Mouse (Mus musculus): Measurements from ENCODE around the gene Enpep. TPM values are rescaled to one million over a fixed set of nuclear protein-coding genes. Genes with fewer than 3 reads are reported as not detected.
A peak's percentile ranks its signal among the peaks of the same experiment; 100 is the strongest.

Enpep gene
- polyA plus RNA-seq (2012; rRNA removed): 2.1 and 2.8 TPM in 2 replicates

GRCm38 (mm10) chr3:129332586-129332985 is at the start of gene Enpep:
Enpep (minus strand) TSS chr3:129332720.
- TF ChIP-seq POLR2A (IDR thresholded peaks at IDR 0.05; ENCODE audit: extremely low read depth, insufficient read depth, low read length): no peak
- no peak for TF ChIP-seq CTCF (IDR thresholded peaks at IDR 0.05; ENCODE audit: extremely low read depth, insufficient read depth, low read length)
- Histone ChIP-seq H3K27ac (ENCODE audit: insufficient read depth, low read length) (no peak within 1 kb of the TSS), H3K4me1 (ENCODE audit: control insufficient read depth, insufficient read depth, low read length) (no peaks in the 10 kb centered on the region), H3K4me3 (ENCODE audit: insufficient read depth, low read length) (peak within 1 kb of the TSS; percentile 15)

GRCm38 (mm10) chr3:129379109-129379508 is 46.6 kb upstream of the Enpep start:
- Histone ChIP-seq H3K27ac (ENCODE audit: insufficient read depth, low read length) (no peak overlapping the region), H3K4me3 (ENCODE audit: insufficient read depth, low read length) (no peak overlapping the region), H3K4me1 (ENCODE audit: control insufficient read depth, insufficient read depth, low read length) (no peaks in the 10 kb centered on the region)
- TF ChIP-seq CTCF (IDR thresholded peaks at IDR 0.05; ENCODE audit: extremely low read depth, insufficient read depth, low read length) (no peak), POLR2A (IDR thresholded peaks at IDR 0.05; ENCODE audit: extremely low read depth, insufficient read depth, low read length) (no peak)

GRCm38 (mm10) chr3:129375087-129375486 is 42.6 kb upstream of the Enpep start:
- Histone ChIP-seq H3K27ac (ENCODE audit: insufficient read depth, low read length) (no peak overlapping the region), H3K4me3 (ENCODE audit: insufficient read depth, low read length) (no peak overlapping the region), H3K4me1 (ENCODE audit: control insufficient read depth, insufficient read depth, low read length) (no peaks in the 10 kb centered on the region)
- TF ChIP-seq POLR2A (IDR thresholded peaks at IDR 0.05; ENCODE audit: extremely low read depth, insufficient read depth, low read length) (no peak), CTCF (IDR thresholded peaks at IDR 0.05; ENCODE audit: extremely low read depth, insufficient read depth, low read length) (no peak)

- Histone ChIP-seq H3K4me1 (ENCODE audit: control insufficient read depth, insufficient read depth, low read length) (no peaks in the 10 kb centered on the region), H3K4me3 (ENCODE audit: insufficient read depth, low read length) (no peak overlapping the region), H3K27ac (ENCODE audit: insufficient read depth, low read length) (no peak overlapping the region)
- TF ChIP-seq POLR2A (IDR thresholded peaks at IDR 0.05; ENCODE audit: extremely low read depth, insufficient read depth, low read length) (no peak), CTCF (IDR thresholded peaks at IDR 0.05; ENCODE audit: extremely low read depth, insufficient read depth, low read length) (no peak)
These were observed 40.6 kb upstream of the Enpep start for GRCm38 (mm10) chr3:129373108-129373507.

GRCm38 (mm10) chr3:129369491-129369890 is 37.0 kb upstream of the Enpep start:
- TF ChIP-seq POLR2A (IDR thresholded peaks at IDR 0.05; ENCODE audit: extremely low read depth, insufficient read depth, low read length) (no peak), CTCF (IDR thresholded peaks at IDR 0.05; ENCODE audit: extremely low read depth, insufficient read depth, low read length) (no peak)
- Histone ChIP-seq H3K27ac (ENCODE audit: insufficient read depth, low read length) (no peak overlapping the region), H3K4me3 (ENCODE audit: insufficient read depth, low read length) (no peak overlapping the region), H3K4me1 (ENCODE audit: control insufficient read depth, insufficient read depth, low read length) (no peaks in the 10 kb centered on the region)

- Histone ChIP-seq H3K4me1 (ENCODE audit: control insufficient read depth, insufficient read depth, low read length) (no peaks in the 10 kb centered on the region), H3K27ac (ENCODE audit: insufficient read depth, low read length) (no peak overlapping the region), H3K4me3 (ENCODE audit: insufficient read depth, low read length) (no peak overlapping the region)
- TF ChIP-seq POLR2A (IDR thresholded peaks at IDR 0.05; ENCODE audit: extremely low read depth, insufficient read depth, low read length): no peak
- TF ChIP-seq CTCF (IDR thresholded peaks at IDR 0.05; ENCODE audit: extremely low read depth, insufficient read depth, low read length): no peak
These were observed 33.4 kb upstream of the Enpep start for GRCm38 (mm10) chr3:129365919-129366318.

GRCm38 (mm10) chr3:129364818-129365390 is 32.4 kb upstream of the Enpep start:
- Histone ChIP-seq H3K4me1 (ENCODE audit: control insufficient read depth, insufficient read depth, low read length) (no peaks in the 10 kb centered on the region), H3K4me3 (ENCODE audit: insufficient read depth, low read length) (no peak overlapping the region), H3K27ac (ENCODE audit: insufficient read depth, low read length) (no peak overlapping the region)
- TF ChIP-seq CTCF (IDR thresholded peaks at IDR 0.05; ENCODE audit: extremely low read depth, insufficient read depth, low read length) (no peak), POLR2A (IDR thresholded peaks at IDR 0.05; ENCODE audit: extremely low read depth, insufficient read depth, low read length) (no peak)

GRCm38 (mm10) chr3:129363426-129363825 is 30.9 kb upstream of the Enpep start:
- no peak overlapping the region for H3K4me3 ChIP-seq (ENCODE audit: insufficient read depth, low read length)
- H3K4me1 ChIP-seq (ENCODE audit: control insufficient read depth, insufficient read depth, low read length): no peaks in the 10 kb centered on the region
- H3K27ac ChIP-seq (ENCODE audit: insufficient read depth, low read length): no peak overlapping the region
- TF ChIP-seq CTCF (IDR thresholded peaks at IDR 0.05; ENCODE audit: extremely low read depth, insufficient read depth, low read length) (no peak), POLR2A (IDR thresholded peaks at IDR 0.05; ENCODE audit: extremely low read depth, insufficient read depth, low read length) (no peak)

GRCm38 (mm10) chr3:129358115-129358514 is 25.6 kb upstream of the Enpep start:
- Histone ChIP-seq H3K4me1 (ENCODE audit: control insufficient read depth, insufficient read depth, low read length) (no peaks in the 10 kb centered on the region), H3K27ac (ENCODE audit: insufficient read depth, low read length) (no peak overlapping the region), H3K4me3 (ENCODE audit: insufficient read depth, low read length) (no peak overlapping the region)
- TF ChIP-seq POLR2A (IDR thresholded peaks at IDR 0.05; ENCODE audit: extremely low read depth, insufficient read depth, low read length) (no peak), CTCF (IDR thresholded peaks at IDR 0.05; ENCODE audit: extremely low read depth, insufficient read depth, low read length) (no peak)

GRCm38 (mm10) chr3:129353901-129354300 is 21.4 kb upstream of the Enpep start:
- TF ChIP-seq CTCF (IDR thresholded peaks at IDR 0.05; ENCODE audit: extremely low read depth, insufficient read depth, low read length) (no peak), POLR2A (IDR thresholded peaks at IDR 0.05; ENCODE audit: extremely low read depth, insufficient read depth, low read length) (no peak)
- no peak overlapping the region for H3K4me3 ChIP-seq (ENCODE audit: insufficient read depth, low read length)
- H3K27ac ChIP-seq (ENCODE audit: insufficient read depth, low read length): no peak overlapping the region
- no peaks in the 10 kb centered on the region for H3K4me1 ChIP-seq (ENCODE audit: control insufficient read depth, insufficient read depth, low read length)

Data from cortical plate, adult 2 months (tissue).